23 mouse cellular contexts compared by ENCODE assay signal in genomic region chr3:97206521-97206920, GRCm38 (mm10). TPM values are rescaled to one million over a fixed set of nuclear protein-coding genes. Genes with fewer than 3 reads are reported as not detected.
DNase-seq lines count a peak whose midpoint lies in the region; TF ChIP-seq lines count a peak whose summit lies in the region.
"Had no signal": no experiment of that assay in that cellular context is flagged by ENCODE, and none has a peak within 500 bp of the region (broad histone marks: within the 10 kb centered on the region; RNA-seq: fewer than 3 reads in every experiment).

No protein-coding gene starts in this region.

- peak overlapping the region; percentile 56; the same call in 1 of the 2 replicates for H3K27ac ChIP-seq in spleen, adult 2 months (ENCODE audit: insufficient read depth, low read length)
- H3K27ac ChIP-seq: embryonic facial prominence, embryonic 12.5 days; embryonic facial prominence, embryonic 15.5 days; gastrocnemius, adult 2 months; heart, embryonic 15.5 days; hindbrain, embryonic 10.5 days; hindbrain, embryonic 13.5 days had no signal

- H3K27me3 ChIP-seq in spleen, adult 2 months (ENCODE audit: control insufficient read depth, insufficient read depth, low read length): no peaks in the 10 kb centered on the region
- H3K27me3 ChIP-seq in splenic B cell, adult 2 months (ENCODE audit: control insufficient read depth, insufficient read depth, low read length, poor library complexity, severe bottlenecking): no peaks in the 10 kb centered on the region
- H3K27me3 ChIP-seq: embryonic facial prominence, embryonic 12.5 days; embryonic facial prominence, embryonic 15.5 days; heart, embryonic 12.5 days; heart, embryonic 15.5 days; hindbrain, embryonic 13.5 days had no signal

- peaks cover 14% of the 10 kb centered on the region for H3K36me3 ChIP-seq in spleen, adult 2 months (ENCODE audit: control insufficient read depth, insufficient read depth, low read length)
- peaks cover 2% of the 10 kb centered on the region; the same call in 1 of the 2 replicates for H3K36me3 ChIP-seq in splenic B cell, adult 2 months (ENCODE audit: control insufficient read depth, insufficient read depth, low read length, poor library complexity, severe bottlenecking)

- no peak overlapping the region for H3K4me3 ChIP-seq in spleen, adult 2 months (ENCODE audit: extremely low read depth, insufficient read depth, insufficient read length)
- H3K4me3 ChIP-seq: embryonic facial prominence, embryonic 12.5 days; embryonic facial prominence, embryonic 15.5 days; gastrocnemius, adult 2 months; heart, embryonic 12.5 days; heart, embryonic 15.5 days; hindbrain, embryonic 10.5 days; hindbrain, embryonic 13.5 days had no signal

- H3K4me1 ChIP-seq in spleen, adult 2 months (ENCODE audit: control insufficient read depth, insufficient read depth, insufficient read length): peaks cover 18% of the 10 kb centered on the region; the same call in 1 of the 2 replicates
- H3K4me1 ChIP-seq: embryonic facial prominence, embryonic 12.5 days; hindbrain, embryonic 10.5 days had no signal

- WGBS in spleen, adult 2 months: 33% methylated on average over 3 of the region's 3 CpGs

- DNase-seq in spleen, adult 2 months (ENCODE audit: low read depth in 1 of 2, low spot score in 2 of 2): no peak
- no peak for DNase-seq in spleen, adult 18-20 months
- peak; percentile 57 for DNase-seq in B cell, adult 2 months
- DNase-seq in MEL-GATA-1-ER (ENCODE audit: extremely low read depth, low read depth): peak; percentile 80
- peak; percentile 78 for DNase-seq in splenic B cell, adult 2 months (ENCODE audit: low read depth, low spot score)
- DNase-seq in right cerebral cortex, postnatal 4 days: no peak
- DNase-seq in ovary, postnatal 10 days (ENCODE audit: low spot score): no peak
- DNase-seq: adrenal gland, adult 8-10 months; adrenal gland, postnatal 25 days; cerebellum, adult 18-20 months; cerebellum, adult 9-10 months; forebrain, postnatal 0 days; gastrocnemius, adult 2 months; gastrocnemius, postnatal 14 days; heart, adult 18-20 months; heart, postnatal 10 days; heart, postnatal 36 days had no signal

- TF ChIP-seq POLR2A in spleen, adult 2 months (IDR thresholded peaks at IDR 0.05; ENCODE audit: low read depth, low read length): no peak

- no peak for TF ChIP-seq CTCF in spleen, adult 2 months (IDR thresholded peaks at IDR 0.05; ENCODE audit: extremely low read depth, insufficient read depth, insufficient read length, insufficient replicate concordance)

RNA-seq across cellular contexts. Expression of gene Acp6, which starts 47.9 kb away (rescaled TPM):
- polyA plus RNA-seq in spleen, adult 2 months (2012; rRNA removed): 21.8 and 26.9 TPM in 2 replicates

Comparison
In these comparisons a context has a peak if more than half of its experiments do, and no peak if none do; other contexts are left out.
1. DNase-seq: peak in B cell, adult 2 months (2 of 2), MEL-GATA-1-ER (single experiment) and splenic B cell, adult 2 months (single experiment); none in spleen, adult 2 months (0 of 2), spleen, adult 18-20 months (0 of 2), right cerebral cortex, postnatal 4 days (single experiment) and ovary, postnatal 10 days (single experiment).